Mouse (Mus musculus): ENCODE measurements around the gene Gigyf2. TPM values are rescaled to one million over a fixed set of nuclear protein-coding genes. Genes with fewer than 3 reads are reported as not detected.

Gigyf2 gene
- polyA plus RNA-seq, 1 experiment from 2014 or later: 25.4 TPM

DNA sequence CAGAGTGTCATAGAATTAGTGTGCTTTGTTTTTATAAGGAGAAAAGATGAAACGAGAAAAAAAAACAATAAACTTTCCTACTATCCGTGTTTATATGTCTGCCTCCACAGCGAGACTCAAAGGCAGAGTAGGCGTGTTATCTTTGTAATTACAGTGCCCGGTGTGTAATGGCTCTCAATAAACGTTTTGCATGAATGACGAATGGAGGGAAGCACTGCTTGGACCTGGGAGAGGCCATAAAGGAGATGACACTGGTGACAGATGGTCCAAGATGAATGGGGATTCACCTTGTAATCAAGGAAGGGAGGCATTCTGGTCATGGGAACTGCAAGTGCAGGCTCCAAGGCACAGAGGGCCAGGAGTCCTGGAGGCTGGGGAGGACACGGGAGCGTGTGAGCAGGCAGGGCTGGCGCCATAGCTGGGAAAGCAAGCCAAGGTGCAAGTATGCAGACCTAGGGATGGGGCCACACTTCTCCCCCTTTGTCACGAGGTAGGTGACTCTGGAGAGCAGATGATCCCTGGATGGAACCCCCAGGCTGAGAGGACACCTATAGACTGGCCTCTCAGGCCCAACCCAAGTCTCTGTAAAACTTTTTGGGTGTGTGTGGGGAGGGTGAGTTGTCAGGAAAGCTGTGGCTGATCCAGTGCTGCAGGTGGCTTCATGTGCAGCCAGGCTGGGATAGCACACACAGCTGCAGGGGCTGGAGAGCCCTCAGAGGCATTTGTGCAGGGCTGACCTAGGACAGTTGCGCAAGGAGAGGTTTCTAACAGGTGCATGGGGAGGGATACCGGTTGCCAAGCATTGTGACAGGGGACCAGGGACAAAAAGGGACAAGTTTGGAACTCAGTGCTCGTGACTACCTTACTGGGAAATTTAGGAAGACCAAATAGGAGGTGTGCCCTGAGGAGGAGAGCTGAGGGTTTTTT, 26.2 kb upstream of the Gigyf2 start:
- Histone ChIP-seq H3K27me3 (replicated peaks) (0 out of 2 replicates have a peak, but pooled peaks cover 9% of the 10 kb centered on the region), H3K4me3 (no peak overlapping the region), H3K27ac (no peak overlapping the region), H3K4me2 (no peak overlapping the region), H3K4me1 (no peaks in the 10 kb centered on the region), H3K9me3 (replicated peaks) (no peaks in the 10 kb centered on the region), H3K36me3 (no peaks in the 10 kb centered on the region), H3K9ac (no peak overlapping the region)
- ATAC-seq: no peak
- 58% methylated on average over 14 of the region's 14 CpGs for WGBS (ENCODE audit: insufficient replicate concordance)

DNA sequence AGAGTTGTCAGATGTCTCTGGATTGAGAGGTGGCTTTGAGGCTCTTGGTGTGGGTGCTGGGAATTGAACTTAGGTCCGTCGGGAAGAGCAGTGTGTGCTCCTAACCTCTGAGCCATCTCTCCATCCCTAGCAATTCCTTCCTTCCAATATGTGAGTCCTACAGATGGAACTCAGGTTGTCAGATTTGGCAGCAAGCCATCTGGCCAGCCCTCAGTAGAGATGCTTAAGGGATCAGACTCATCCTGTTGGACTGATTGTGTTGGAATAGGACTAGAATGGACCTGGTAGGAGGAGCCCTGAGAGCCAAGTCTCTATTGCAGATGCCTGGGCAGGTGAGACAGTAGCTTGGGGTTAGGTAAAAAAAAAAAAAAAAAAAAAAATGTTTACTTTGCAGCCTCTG, 24.8 kb upstream of the Gigyf2 start:
- Histone ChIP-seq H3K9me3 (replicated peaks) (no peaks in the 10 kb centered on the region), H3K36me3 (no peaks in the 10 kb centered on the region), H3K27ac (no peak overlapping the region), H3K4me2 (no peak overlapping the region), H3K4me3 (no peak overlapping the region), H3K9ac (no peak overlapping the region), H3K4me1 (no peaks in the 10 kb centered on the region), H3K27me3 (replicated peaks) (0 out of 2 replicates have a peak, but pooled peaks cover 9% of the 10 kb centered on the region)
- no peak for ATAC-seq
- WGBS (ENCODE audit: insufficient replicate concordance): 67% methylated on average over 2 of the region's 2 CpGs

DNA sequence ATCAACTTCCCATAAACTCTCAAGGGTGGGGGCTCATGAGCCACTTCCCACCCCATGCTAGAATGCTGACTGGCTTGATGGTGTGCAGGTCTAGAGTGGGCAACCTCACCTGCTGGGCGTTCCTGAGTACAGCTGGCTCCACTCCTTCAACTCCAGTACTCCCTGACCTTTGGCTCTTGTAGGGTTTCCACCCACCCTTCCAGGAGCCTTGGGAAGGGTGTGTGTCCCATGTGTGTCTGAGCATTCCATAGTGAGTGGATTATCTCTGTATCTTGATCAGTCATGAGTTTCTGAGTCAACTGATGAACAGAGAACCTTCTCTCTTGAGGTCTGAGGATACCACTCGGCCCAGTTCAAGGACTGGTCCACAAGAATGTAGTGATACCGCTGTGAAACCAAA, 17.8 kb upstream of the Gigyf2 start:
- WGBS (ENCODE audit: insufficient replicate concordance): 76% methylated on average over 3 of the region's 3 CpGs
- no peak overlapping the region for H3K4me3 ChIP-seq
- no peaks in the 10 kb centered on the region for H3K4me1 ChIP-seq
- H3K27ac ChIP-seq: no peak overlapping the region
- H3K36me3 ChIP-seq: no peaks in the 10 kb centered on the region
- no peak overlapping the region for H3K4me2 ChIP-seq
- H3K9ac ChIP-seq: no peak overlapping the region
- ATAC-seq: no peak
- H3K9me3 ChIP-seq (replicated peaks): no peaks in the 10 kb centered on the region
- no peaks in the 10 kb centered on the region for H3K27me3 ChIP-seq (replicated peaks)

DNA sequence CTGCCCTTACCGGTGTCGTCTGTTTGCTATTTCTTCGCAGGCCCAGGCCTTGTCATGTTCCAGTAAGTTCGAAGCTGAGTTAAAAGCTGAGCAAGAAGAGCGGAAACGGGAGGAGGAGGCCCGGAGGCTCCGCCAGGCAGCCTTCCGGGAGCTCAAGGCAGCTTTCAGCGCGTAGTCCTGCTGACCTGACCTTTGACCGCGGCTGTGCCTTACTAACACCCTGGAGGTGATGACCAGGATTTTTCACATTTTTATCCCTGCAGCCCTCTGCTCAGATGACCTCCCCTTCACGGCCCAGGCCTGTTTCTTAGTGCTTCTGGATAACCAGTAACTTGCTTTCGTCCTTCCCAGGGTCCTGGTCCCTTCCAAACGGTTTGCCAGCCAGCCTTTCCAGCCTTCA, 17.2 kb upstream of the Gigyf2 start:
- H3K36me3 ChIP-seq: no peaks in the 10 kb centered on the region
- no peak overlapping the region for H3K27ac ChIP-seq
- no peak overlapping the region for H3K4me3 ChIP-seq
- no peak overlapping the region for H3K4me2 ChIP-seq
- ATAC-seq: no peak
- WGBS (ENCODE audit: insufficient replicate concordance): 72% methylated on average over 16 of the region's 16 CpGs
- H3K27me3 ChIP-seq (replicated peaks): no peaks in the 10 kb centered on the region
- no peak overlapping the region for H3K9ac ChIP-seq
- no peaks in the 10 kb centered on the region for H3K9me3 ChIP-seq (replicated peaks)
- no peaks in the 10 kb centered on the region for H3K4me1 ChIP-seq

DNA sequence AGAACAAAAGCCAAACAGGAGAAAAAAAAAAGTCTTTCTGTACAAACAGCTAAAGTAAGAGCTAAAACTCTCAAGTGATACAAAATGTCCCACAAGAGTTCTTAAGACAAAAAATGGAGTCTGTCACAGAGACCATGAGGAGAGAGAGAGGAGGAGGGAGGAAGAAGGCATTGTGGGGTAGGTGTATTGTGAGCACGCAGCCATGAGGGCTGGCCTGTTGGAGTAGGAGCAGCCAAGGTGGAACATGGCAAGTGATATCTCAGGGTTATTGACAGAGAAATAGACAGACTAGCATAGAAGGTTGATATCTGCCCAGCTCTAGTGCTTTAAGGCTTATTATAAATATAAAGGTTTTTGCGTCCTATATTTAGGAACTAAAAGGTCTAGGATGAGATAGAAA, 14.1 kb upstream of the Gigyf2 start:
- Histone ChIP-seq H3K36me3 (no peaks in the 10 kb centered on the region), H3K27me3 (replicated peaks) (no peaks in the 10 kb centered on the region), H3K4me2 (no peak overlapping the region), H3K4me1 (no peaks in the 10 kb centered on the region), H3K27ac (no peak overlapping the region), H3K4me3 (no peak overlapping the region), H3K9me3 (replicated peaks) (no peaks in the 10 kb centered on the region), H3K9ac (no peak overlapping the region)
- no peak for ATAC-seq
- WGBS (ENCODE audit: insufficient replicate concordance): 71% methylated on average over 2 of the region's 2 CpGs

DNA sequence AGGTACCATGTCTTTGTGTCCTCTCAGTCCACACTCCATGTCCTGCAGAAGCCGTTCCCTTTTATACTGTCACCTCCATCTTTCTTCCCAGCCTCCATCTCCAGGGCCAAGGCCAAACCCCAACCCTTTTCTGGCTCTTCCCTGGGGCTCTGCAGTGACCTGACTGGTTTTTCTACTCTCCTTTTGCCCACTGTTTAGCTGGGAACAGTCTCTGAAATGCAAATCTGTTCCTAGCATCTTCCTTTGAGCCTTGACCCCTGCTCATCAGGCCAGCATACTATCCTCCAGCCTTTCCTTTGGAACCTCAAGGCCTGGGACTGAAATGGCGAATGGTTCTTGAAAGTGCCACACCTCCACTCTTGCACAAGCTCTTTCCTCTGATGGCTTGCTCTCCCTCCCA, 13.7 kb upstream of the Gigyf2 start:
- no peak for ATAC-seq
- Histone ChIP-seq H3K4me1 (no peaks in the 10 kb centered on the region), H3K9ac (no peak overlapping the region), H3K27ac (no peak overlapping the region), H3K36me3 (no peaks in the 10 kb centered on the region), H3K9me3 (replicated peaks) (no peaks in the 10 kb centered on the region), H3K4me2 (no peak overlapping the region), H3K27me3 (replicated peaks) (no peaks in the 10 kb centered on the region), H3K4me3 (no peak overlapping the region)
- 72% methylated on average over 2 of the region's 2 CpGs for WGBS (ENCODE audit: insufficient replicate concordance)

DNA sequence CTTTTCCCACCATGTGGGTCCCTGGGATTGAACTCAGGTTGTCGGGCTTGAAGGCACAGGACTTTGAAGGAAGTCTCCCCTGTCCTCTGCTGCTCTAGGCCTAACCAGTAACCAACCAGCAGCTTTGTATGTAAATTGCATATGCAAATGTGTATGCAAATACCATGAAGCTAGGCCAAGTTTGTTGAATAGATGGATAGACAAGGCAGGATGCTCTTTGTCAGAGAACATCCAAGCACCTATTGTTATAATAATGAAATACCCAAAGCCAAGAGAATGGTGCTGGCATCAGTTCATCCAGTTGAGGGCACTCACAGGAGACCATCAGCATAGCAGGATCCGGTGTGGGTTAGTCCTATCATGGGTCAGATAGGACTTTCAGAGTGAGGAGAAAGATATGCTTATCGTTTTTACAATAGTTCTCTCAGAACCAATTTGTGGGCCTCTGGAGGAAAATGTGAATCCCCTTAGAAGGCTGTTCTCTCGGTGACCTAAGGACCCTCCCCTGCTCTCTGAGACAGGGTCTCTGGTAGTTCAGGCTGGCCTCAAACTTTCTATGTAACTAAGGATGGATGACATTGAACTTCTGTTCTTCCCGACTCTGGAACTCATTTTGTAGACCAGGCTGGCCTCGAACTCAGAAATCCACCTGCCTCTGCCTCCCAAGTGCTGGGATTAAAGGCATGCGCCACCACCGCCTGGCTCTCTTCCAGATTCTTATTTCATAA, 12.8 kb upstream of the Gigyf2 start:
- WGBS (ENCODE audit: insufficient replicate concordance): 70% methylated on average over 8 of the region's 8 CpGs
- no peak for ATAC-seq
- no peak overlapping the region for H3K4me2 ChIP-seq

DNA sequence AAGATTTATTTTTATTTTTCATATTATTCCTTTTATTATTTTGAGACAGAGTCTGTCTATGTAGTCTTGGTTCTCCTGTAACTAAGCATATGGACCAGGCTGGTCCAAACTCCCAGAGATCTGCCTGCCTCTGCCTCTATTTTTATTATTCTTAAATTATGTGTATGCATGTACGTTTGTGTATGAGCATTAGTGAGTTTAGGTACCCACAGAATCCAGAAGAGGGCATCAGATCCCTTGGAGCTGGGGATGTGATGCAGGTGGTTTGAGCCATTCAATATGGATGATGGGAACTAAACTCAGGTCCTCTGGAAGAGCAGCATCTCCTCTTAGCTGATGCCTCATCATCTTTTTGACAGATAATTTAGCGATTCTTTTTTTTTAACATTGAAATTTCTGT, 11.4 kb upstream of the Gigyf2 start:
- H3K9me3 ChIP-seq (replicated peaks): peaks cover 8% of the 10 kb centered on the region
- no peaks in the 10 kb centered on the region for H3K4me1 ChIP-seq
- no peak overlapping the region for H3K4me3 ChIP-seq
- no peak for ATAC-seq
- no peaks in the 10 kb centered on the region for H3K27me3 ChIP-seq (replicated peaks)
- no peak overlapping the region for H3K4me2 ChIP-seq
- WGBS (ENCODE audit: insufficient replicate concordance): 70% methylated on average over 2 of the region's 2 CpGs
- no peaks in the 10 kb centered on the region for H3K36me3 ChIP-seq
- H3K9ac ChIP-seq: no peak overlapping the region
- no peak overlapping the region for H3K27ac ChIP-seq

More for the DNA sequence above, 12.8 kb upstream of the Gigyf2 start:
- Histone ChIP-seq H3K27ac (no peak overlapping the region), H3K36me3 (no peaks in the 10 kb centered on the region), H3K4me3 (no peak overlapping the region), H3K4me1 (no peaks in the 10 kb centered on the region), H3K9ac (no peak overlapping the region), H3K9me3 (replicated peaks) (no peaks in the 10 kb centered on the region), H3K27me3 (replicated peaks) (no peaks in the 10 kb centered on the region)

DNA sequence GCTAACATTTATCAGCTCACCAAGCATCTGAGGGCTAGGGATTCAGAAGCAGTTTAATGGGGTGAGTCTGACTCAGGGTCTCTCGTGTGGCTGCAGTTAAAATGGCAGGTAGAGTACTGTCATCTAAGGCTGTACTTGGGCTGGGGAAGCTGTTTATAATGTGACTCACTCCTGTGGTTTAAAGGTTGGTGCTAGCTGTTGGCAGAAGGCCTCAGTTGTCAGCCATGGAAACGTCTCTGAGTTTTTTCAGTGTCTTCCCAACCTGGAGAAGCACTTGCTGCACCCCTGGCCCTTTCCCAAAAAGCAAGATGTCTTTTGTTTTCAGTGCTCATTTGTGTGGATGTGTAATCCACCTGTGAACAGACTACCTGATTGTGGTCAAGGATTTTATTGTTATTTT, 10.9 kb upstream of the Gigyf2 start:
- Histone ChIP-seq H3K27me3 (replicated peaks) (no peaks in the 10 kb centered on the region), H3K4me3 (no peak overlapping the region), H3K9me3 (replicated peaks) (peaks cover 10% of the 10 kb centered on the region), H3K4me1 (no peaks in the 10 kb centered on the region), H3K4me2 (no peak overlapping the region), H3K36me3 (no peaks in the 10 kb centered on the region), H3K27ac (no peak overlapping the region), H3K9ac (no peak overlapping the region)
- no peak for ATAC-seq
- WGBS (ENCODE audit: insufficient replicate concordance): 35% methylated on average over 2 of the region's 2 CpGs

DNA sequence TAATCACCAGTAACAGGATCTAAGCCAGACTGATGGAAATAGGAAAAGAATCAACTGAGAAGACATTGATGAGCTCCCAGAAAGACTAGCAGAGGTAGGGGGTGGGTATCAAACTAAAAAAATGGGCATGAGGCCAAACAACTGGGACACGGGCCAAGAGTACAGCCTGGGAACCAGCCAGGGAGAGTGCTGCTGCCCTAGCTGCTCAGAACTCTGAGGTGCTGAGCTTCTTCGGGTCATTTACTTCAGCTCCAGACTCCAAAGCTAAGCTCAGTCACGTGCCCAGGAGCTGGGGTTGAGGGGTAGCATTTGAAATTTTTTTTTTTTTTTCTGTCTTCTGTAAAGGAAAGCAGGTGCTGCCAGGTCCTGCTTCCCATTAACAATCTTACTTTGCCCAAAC, 10.1 kb upstream of the Gigyf2 start:
- Histone ChIP-seq H3K9me3 (replicated peaks) (peaks cover 14% of the 10 kb centered on the region), H3K4me2 (no peak overlapping the region), H3K27ac (no peak overlapping the region), H3K36me3 (no peaks in the 10 kb centered on the region), H3K4me1 (no peaks in the 10 kb centered on the region), H3K4me3 (no peak overlapping the region), H3K27me3 (replicated peaks) (no peaks in the 10 kb centered on the region), H3K9ac (no peak overlapping the region)
- ATAC-seq: no peak
- 49% methylated on average over 3 of the region's 3 CpGs for WGBS (ENCODE audit: insufficient replicate concordance)

DNA sequence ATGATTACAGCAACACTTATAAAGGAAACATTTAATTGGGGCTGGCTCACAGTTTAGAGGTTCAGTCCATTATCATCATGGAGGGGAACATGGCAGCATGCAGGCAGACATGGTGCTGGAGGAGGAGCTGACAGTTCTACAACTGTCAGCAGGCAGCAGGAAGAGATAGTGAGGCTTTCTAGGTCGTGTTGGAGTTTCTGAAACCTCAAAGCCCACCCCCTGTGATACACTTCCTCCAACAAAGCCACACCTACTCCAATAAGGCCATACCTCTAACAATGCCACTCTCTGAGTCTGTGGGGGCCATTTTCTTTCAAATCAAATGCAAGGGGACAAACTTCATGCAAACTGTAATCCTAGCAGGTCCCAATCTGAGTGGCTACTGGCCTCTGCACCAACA, 5.7 kb upstream of the Gigyf2 start:
- Histone ChIP-seq H3K9ac (no peak overlapping the region), H3K4me3 (no peak overlapping the region), H3K27ac (no peak overlapping the region), H3K9me3 (replicated peaks) (peaks cover 14% of the 10 kb centered on the region), H3K27me3 (replicated peaks) (0 out of 2 replicates have a peak, but pooled peaks cover 3% of the 10 kb centered on the region), H3K4me2 (no peak overlapping the region), H3K4me1 (no peaks in the 10 kb centered on the region), H3K36me3 (no peaks in the 10 kb centered on the region)
- ATAC-seq: no peak
- 0% methylated on average over 1 of the region's 1 CpGs for WGBS (ENCODE audit: insufficient replicate concordance)

DNA sequence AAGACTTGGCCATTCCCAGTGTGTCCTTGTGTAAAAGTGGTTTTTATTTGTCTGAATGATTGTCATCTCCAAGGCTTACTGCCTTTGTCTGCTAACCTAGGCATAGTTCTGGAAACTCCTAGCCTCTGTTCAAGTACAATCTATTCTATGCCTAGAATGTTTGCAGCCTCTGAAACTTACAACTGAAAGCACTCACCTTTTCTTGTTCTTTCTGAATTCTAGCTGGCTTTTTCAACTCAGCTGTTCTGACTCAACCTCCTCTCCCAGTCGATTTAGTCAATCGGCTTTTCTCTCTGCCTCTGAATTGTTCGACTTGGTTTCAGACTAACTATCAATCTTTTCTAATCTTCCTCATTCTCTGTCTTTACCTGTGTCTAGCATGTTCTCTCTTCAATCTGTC, 4.0 kb upstream of the Gigyf2 start:
- no peak overlapping the region for H3K4me2 ChIP-seq
- no peaks in the 10 kb centered on the region for H3K36me3 ChIP-seq
- peaks cover 14% of the 10 kb centered on the region for H3K9me3 ChIP-seq (replicated peaks)
- WGBS (ENCODE audit: insufficient replicate concordance): 76% methylated on average over 3 of the region's 3 CpGs
- 0 out of 2 replicates have a peak, but pooled peaks cover 4% of the 10 kb centered on the region for H3K4me1 ChIP-seq
- H3K27me3 ChIP-seq (replicated peaks): 0 out of 2 replicates have a peak, but pooled peaks cover 3% of the 10 kb centered on the region
- H3K4me3 ChIP-seq: no peak overlapping the region
- no peak overlapping the region for H3K9ac ChIP-seq
- ATAC-seq: no peak
- no peak overlapping the region for H3K27ac ChIP-seq

Measured in liver, embryonic 12.5 days (tissue).